Mouse (Mus musculus): ENCODE measurements around the gene Ift80.

- no peak for TF ChIP-seq CTCF (IDR thresholded peaks at IDR 0.05; ENCODE audit: insufficient read depth, low read depth, low read length)
- TF ChIP-seq POLR2A (IDR thresholded peaks at IDR 0.05; ENCODE audit: insufficient read depth, low read depth, low read length) = no peak
These were observed 96.9 kb downstream of the Ift80 start for GRCm38 (mm10) chr3:68907509-68907908.
